In genomic region chr12:91765054-91765453, GRCm38 (mm10) we compare ENCODE assay signal across 11 mouse cellular contexts. TPM values are rescaled to one million over a fixed set of nuclear protein-coding genes. Genes with fewer than 3 reads are reported as not detected.
DNase-seq lines count a peak whose midpoint lies in the region; ATAC-seq and TF ChIP-seq lines count a peak whose summit lies in the region.
"Had no signal": no experiment of that assay in that cellular context is flagged by ENCODE, and none has a peak within 500 bp of the region (broad histone marks: within the 10 kb centered on the region; RNA-seq: fewer than 3 reads in every experiment).

No protein-coding gene starts in this region.

- ATAC-seq in liver, embryonic 16.5 days (ENCODE audit: low read depth), result no peak
- ATAC-seq in forebrain, embryonic 13.5 days, result no peak
- ATAC-seq: Patski had no signal

- TF ChIP-seq POLR2A in spleen, adult 2 months (IDR thresholded peaks at IDR 0.05; ENCODE audit: low read depth, low read length), result no peak

- WGBS in spleen, adult 2 months, result 3% methylated on average over 2 of the region's 2 CpGs
- WGBS in liver, embryonic 16.5 days (ENCODE audit: insufficient replicate concordance), result 0% methylated on average over 2 of the region's 2 CpGs
- 15% methylated on average over 2 of the region's 2 CpGs for WGBS in forebrain, embryonic 13.5 days

- no peak overlapping the region for H3K9ac ChIP-seq in liver, embryonic 16.5 days (ENCODE audit: low read depth, low read length)
- no peak overlapping the region for H3K9ac ChIP-seq in forebrain, embryonic 13.5 days
- H3K9ac ChIP-seq: embryonic facial prominence, embryonic 15.5 days had no signal

- H3K27me3 ChIP-seq in spleen, adult 2 months (ENCODE audit: control insufficient read depth, insufficient read depth, low read length), result peaks cover 5% of the 10 kb centered on the region; the same call in 1 of the 2 replicates
- H3K27me3 ChIP-seq in liver, embryonic 16.5 days (ENCODE audit: control insufficient read depth, insufficient read depth, low read depth, low read length), result peaks cover 3% of the 10 kb centered on the region; the same call in 1 of the 2 replicates
- H3K27me3 ChIP-seq in forebrain, embryonic 13.5 days, result no peaks in the 10 kb centered on the region
- H3K27me3 ChIP-seq: embryonic facial prominence, embryonic 15.5 days; Patski had no signal

- no peak overlapping the region; the same call in 1 of the 2 replicates for H3K27ac ChIP-seq in spleen, adult 2 months (ENCODE audit: insufficient read depth, low read length)
- H3K27ac ChIP-seq in liver, embryonic 16.5 days (ENCODE audit: low read length), result peak overlapping the region; percentile 33
- H3K27ac ChIP-seq in forebrain, embryonic 13.5 days, result no peak overlapping the region
- H3K27ac ChIP-seq: embryonic facial prominence, embryonic 15.5 days had no signal

- no peaks in the 10 kb centered on the region for H3K9me3 ChIP-seq in liver, embryonic 16.5 days (replicated peaks; ENCODE audit: control insufficient read depth, low read length)
- H3K9me3 ChIP-seq in forebrain, embryonic 13.5 days (replicated peaks), result no peaks in the 10 kb centered on the region
- H3K9me3 ChIP-seq: embryonic facial prominence, embryonic 15.5 days had no signal

- peak overlapping the region; percentile 55 for H3K4me2 ChIP-seq in liver, embryonic 16.5 days (ENCODE audit: low read depth, low read length)
- no peak overlapping the region for H3K4me2 ChIP-seq in forebrain, embryonic 13.5 days
- H3K4me2 ChIP-seq: embryonic facial prominence, embryonic 15.5 days had no signal

- DNase-seq in adrenal gland, postnatal 14 days, result peak; percentile 34
- no peak for DNase-seq in adrenal gland, adult 18-20 months (ENCODE audit: low spot score in 2 of 2)
- no peak for DNase-seq in spleen, adult 2 months (ENCODE audit: low read depth in 1 of 2, low spot score in 2 of 2)
- no peak for DNase-seq in spleen, adult 12 weeks (ENCODE audit: low spot score)
- no peak for DNase-seq in cerebellum, postnatal 36 days
- no peak for DNase-seq in thymus, adult 18-20 months
- DNase-seq: heart, postnatal 10 days had no signal

- H3K4me1 ChIP-seq in spleen, adult 2 months (ENCODE audit: control insufficient read depth, insufficient read depth, insufficient read length), result peaks cover 11% of the 10 kb centered on the region; the same call in 1 of the 2 replicates
- H3K4me1 ChIP-seq in liver, embryonic 16.5 days (ENCODE audit: control insufficient read depth, low read depth, low read length), result peaks cover 29% of the 10 kb centered on the region
- H3K4me1 ChIP-seq in forebrain, embryonic 13.5 days, result peaks cover 28% of the 10 kb centered on the region

- H3K4me3 ChIP-seq in spleen, adult 2 months (ENCODE audit: extremely low read depth, insufficient read depth, insufficient read length), result peak overlapping the region; percentile 11; the same call in 1 of the 2 replicates
- H3K4me3 ChIP-seq in liver, embryonic 16.5 days (ENCODE audit: low read depth, low read length), result peak overlapping the region; percentile 28
- no peak overlapping the region for H3K4me3 ChIP-seq in forebrain, embryonic 13.5 days
- H3K4me3 ChIP-seq: embryonic facial prominence, embryonic 15.5 days had no signal

- H3K36me3 ChIP-seq in spleen, adult 2 months (ENCODE audit: control insufficient read depth, insufficient read depth, low read length), result no peaks in the 10 kb centered on the region
- no peaks in the 10 kb centered on the region for H3K36me3 ChIP-seq in liver, embryonic 16.5 days (ENCODE audit: control insufficient read depth, insufficient read depth)
- no peaks in the 10 kb centered on the region for H3K36me3 ChIP-seq in forebrain, embryonic 13.5 days (ENCODE audit: poor library complexity, severe bottlenecking)
- H3K36me3 ChIP-seq: embryonic facial prominence, embryonic 15.5 days had no signal

- TF ChIP-seq CTCF in spleen, adult 2 months (IDR thresholded peaks at IDR 0.05; ENCODE audit: extremely low read depth, insufficient read depth, insufficient read length, insufficient replicate concordance), result no peak

RNA-seq across cellular contexts. Expression of gene Ston2, which starts 23.1 kb away (rescaled TPM):
- 6.4 and 10.1 TPM in 2 replicates for total RNA-seq in adrenal gland, postnatal 14 days (2021)
- 1 to 10 TPM; 3.7 to 8.3 TPM for total RNA-seq in adrenal gland, adult 18-20 months (2021)
- polyA plus RNA-seq in spleen, adult 2 months (2012; rRNA removed), result 8.1 and 18.3 TPM in 2 replicates
- 10.6 and 10.8 TPM in 2 replicates for polyA plus RNA-seq in liver, embryonic 16.5 days (2015; fragmentation: Nextera tagmentation; extraction: Ambion mirVana)
- polyA plus RNA-seq in forebrain, embryonic 13.5 days (2015; fragmentation: Nextera tagmentation; extraction: Ambion mirVana), result 10.5 and 13.2 TPM in 2 replicates
